In the genomic region with DNA sequence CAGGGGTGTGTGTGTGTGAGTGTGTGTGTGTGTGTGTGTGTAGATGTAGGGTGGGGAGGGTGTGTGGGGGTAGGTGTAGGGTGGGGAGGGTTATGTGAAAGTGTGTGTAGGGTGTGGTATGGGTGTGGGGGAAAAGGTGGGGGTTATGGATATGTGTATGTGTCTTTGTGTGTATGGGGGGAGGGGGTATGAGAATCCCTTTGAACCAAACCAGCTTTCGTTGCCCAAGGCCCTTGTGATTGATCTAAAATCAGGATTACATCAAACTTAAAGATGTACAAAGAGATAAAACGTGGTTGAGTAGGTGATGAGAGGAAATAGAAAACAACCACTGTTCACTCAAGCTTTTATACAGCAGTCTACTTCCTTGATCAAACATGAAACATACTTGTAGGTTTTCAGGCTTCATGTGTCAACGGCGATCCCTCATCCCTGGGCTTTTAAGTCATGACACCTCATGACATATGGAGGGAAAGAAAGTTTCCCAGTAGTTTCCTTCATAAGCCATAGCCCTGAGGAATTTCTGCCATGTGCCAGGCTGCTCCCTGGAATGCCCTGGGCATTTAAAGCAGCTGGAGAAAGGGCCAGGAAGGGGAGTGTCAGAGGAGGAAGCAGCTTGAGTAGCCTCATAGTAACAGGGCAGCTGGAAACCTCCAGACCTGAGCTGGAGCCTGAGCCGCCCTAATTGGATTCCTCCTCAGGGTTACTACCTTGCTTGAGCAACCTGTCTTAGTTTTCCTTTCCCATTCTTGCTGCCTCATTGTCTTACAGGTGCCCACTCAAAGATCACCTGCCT, we compare ENCODE assay signal across 10 mouse cellular contexts. TPM values are rescaled to one million over a fixed set of nuclear protein-coding genes. Genes with fewer than 3 reads are reported as not detected.
DNase-seq lines count a peak whose midpoint lies in the region; ATAC-seq and TF ChIP-seq lines count a peak whose summit lies in the region.
"Had no signal": no experiment of that assay in that cellular context is flagged by ENCODE, and none has a peak within 500 bp of the region (broad histone marks: within the 10 kb centered on the region; RNA-seq: fewer than 3 reads in every experiment).

No protein-coding gene starts in this region.

- H3K27me3 ChIP-seq in intestine, postnatal 0 days (replicated peaks; ENCODE audit: control insufficient read depth, insufficient read depth, low read length), result no peaks in the 10 kb centered on the region
- H3K27me3 ChIP-seq in lung, postnatal 0 days (replicated peaks; ENCODE audit: insufficient read depth, low read length), result no peaks in the 10 kb centered on the region
- no peaks in the 10 kb centered on the region for H3K27me3 ChIP-seq in forebrain, postnatal 0 days (ENCODE audit: insufficient read depth, low read length)
- H3K27me3 ChIP-seq: forebrain, embryonic 15.5 days; neural tube, embryonic 12.5 days had no signal

- TF ChIP-seq CTCF in intestine, postnatal 0 days (IDR thresholded peaks at IDR 0.05; ENCODE audit: low read depth), result no peak
- no peak for TF ChIP-seq CTCF in lung, postnatal 0 days (IDR thresholded peaks at IDR 0.05)
- no peak for TF ChIP-seq CTCF in layer of hippocampus, adult 2 months (conservative IDR thresholded peaks at IDR 0.05)
- TF ChIP-seq CTCF in forebrain, postnatal 0 days (IDR thresholded peaks at IDR 0.05; ENCODE audit: low read depth), result no peak

- H3K4me1 ChIP-seq in intestine, postnatal 0 days (replicated peaks; ENCODE audit: control insufficient read depth, insufficient read depth, low read length), result no peaks in the 10 kb centered on the region
- H3K4me1 ChIP-seq in lung, postnatal 0 days (ENCODE audit: insufficient read depth, low read depth, low read length), result peaks cover 18% of the 10 kb centered on the region; the same call in 1 of the 2 replicates
- H3K4me1 ChIP-seq in forebrain, postnatal 0 days (ENCODE audit: insufficient read depth), result no peaks in the 10 kb centered on the region
- H3K4me1 ChIP-seq: forebrain, embryonic 15.5 days; neural tube, embryonic 12.5 days had no signal

- H3K27ac ChIP-seq in intestine, postnatal 0 days (ENCODE audit: low read depth, low read length), result no peak overlapping the region
- H3K27ac ChIP-seq in lung, postnatal 0 days (ENCODE audit: low read length), result peak overlapping the region; percentile 78
- no peak overlapping the region for H3K27ac ChIP-seq in layer of hippocampus, adult 2 months
- no peak overlapping the region for H3K27ac ChIP-seq in forebrain, postnatal 0 days (ENCODE audit: low read depth, low read length)
- H3K27ac ChIP-seq: forebrain, embryonic 15.5 days; neural tube, embryonic 12.5 days had no signal

- 74% methylated on average over 5 of the region's 5 CpGs for WGBS in intestine, postnatal 0 days
- WGBS in lung, postnatal 0 days, result 36% methylated on average over 5 of the region's 5 CpGs
- WGBS in forebrain, postnatal 0 days, result 86% methylated on average over 5 of the region's 5 CpGs

- TF ChIP-seq EP300 in lung, postnatal 0 days (IDR thresholded peaks at IDR 0.05), result peak; percentile 74

- H3K4me2 ChIP-seq in intestine, postnatal 0 days (replicated peaks; ENCODE audit: low read depth), result no peak overlapping the region
- H3K4me2 ChIP-seq in lung, postnatal 0 days (replicated peaks; ENCODE audit: low read depth, low read length), result 0 out of 2 replicates have a peak overlapping the region, but pooled peaks have one; percentile 4
- H3K4me2 ChIP-seq in forebrain, postnatal 0 days (ENCODE audit: low read depth), result no peak overlapping the region
- H3K4me2 ChIP-seq: forebrain, embryonic 15.5 days; neural tube, embryonic 12.5 days had no signal

- intact Hi-C loops in left cerebral cortex, postnatal 25 days (cut with DNase I), result no loop called here

- H3K36me3 ChIP-seq in intestine, postnatal 0 days (ENCODE audit: control insufficient read depth, insufficient read depth), result no peaks in the 10 kb centered on the region
- no peaks in the 10 kb centered on the region for H3K36me3 ChIP-seq in lung, postnatal 0 days (ENCODE audit: insufficient read depth, low read length)
- H3K36me3 ChIP-seq in forebrain, postnatal 0 days (ENCODE audit: insufficient read depth), result no peaks in the 10 kb centered on the region
- H3K36me3 ChIP-seq: forebrain, embryonic 15.5 days; neural tube, embryonic 12.5 days had no signal

- peak; percentile 25; the same call in 1 of the 2 replicates for ATAC-seq in intestine, postnatal 0 days
- ATAC-seq in lung, postnatal 0 days, result peak; percentile 65
- ATAC-seq in forebrain, postnatal 0 days, result no peak
- ATAC-seq: forebrain, embryonic 15.5 days had no signal

- H3K9me3 ChIP-seq in intestine, postnatal 0 days (ENCODE audit: control insufficient read depth), result no peaks in the 10 kb centered on the region
- H3K9me3 ChIP-seq in lung, postnatal 0 days (ENCODE audit: low read length), result no peaks in the 10 kb centered on the region
- no peaks in the 10 kb centered on the region for H3K9me3 ChIP-seq in forebrain, postnatal 0 days (ENCODE audit: low read length)
- H3K9me3 ChIP-seq: forebrain, embryonic 15.5 days; neural tube, embryonic 12.5 days had no signal

- no peak overlapping the region for H3K9ac ChIP-seq in intestine, postnatal 0 days (ENCODE audit: low read depth, low read length)
- H3K9ac ChIP-seq in lung, postnatal 0 days (replicated peaks; ENCODE audit: low read depth), result 0 out of 2 replicates have a peak overlapping the region, but pooled peaks have one; percentile 5
- no peak overlapping the region for H3K9ac ChIP-seq in forebrain, postnatal 0 days
- H3K9ac ChIP-seq: forebrain, embryonic 15.5 days; neural tube, embryonic 12.5 days had no signal

- peak; percentile 91 for DNase-seq in heart, adult 11 months
- DNase-seq in heart, adult 8-10 months (ENCODE audit: low spot score), result no peak
- DNase-seq in 3T3-L1 (ENCODE audit: low read depth, low spot score), result peak; percentile 71
- DNase-seq in lung, postnatal 0 days (ENCODE audit: low spot score), result peak; percentile 79
- DNase-seq in left cerebral cortex, postnatal 25 days (ENCODE audit: low spot score in 2 of 2), result no peak
- DNase-seq in layer of hippocampus, adult 2 months (ENCODE audit: low spot score in 2 of 2), result no peak
- no peak for DNase-seq in forebrain, postnatal 0 days

- no peak overlapping the region for H3K4me3 ChIP-seq in intestine, postnatal 0 days (ENCODE audit: low read depth, low read length)
- H3K4me3 ChIP-seq in lung, postnatal 0 days (ENCODE audit: low read depth, low read length), result no peak overlapping the region
- H3K4me3 ChIP-seq in layer of hippocampus, adult 2 months, result no peak overlapping the region
- H3K4me3 ChIP-seq in forebrain, postnatal 0 days (ENCODE audit: low read depth, low read length), result no peak overlapping the region
- H3K4me3 ChIP-seq: forebrain, embryonic 15.5 days; neural tube, embryonic 12.5 days had no signal

RNA-seq across cellular contexts. Expression of a gene that starts 9.5 kb away (rescaled TPM):
- 10 to 100 TPM; 19.6 to 23.7 (median 20.2) TPM for total RNA-seq in heart, adult 8-10 months (2022)
- polyA plus RNA-seq in intestine, postnatal 0 days (2015; fragmentation: Nextera tagmentation; extraction: Ambion mirVana), result 9.6 and 13.4 TPM in 2 replicates
- 111 and 115 TPM in 2 replicates for polyA plus RNA-seq in lung, postnatal 0 days (2015; fragmentation: Nextera tagmentation; extraction: Ambion mirVana)
- total RNA-seq in left cerebral cortex, postnatal 25 days (2021), result 1 to 10 TPM; 2.1 to 3.6 TPM
- total RNA-seq in layer of hippocampus, adult 2 months (2021), result 1 to 10 TPM; 2.2 to 2.3 TPM
- total RNA-seq in forebrain, postnatal 0 days (2014; rRNA removed), result 1.0 and 3.3 TPM in 2 replicates
- 2.5 and 3.8 TPM in 2 replicates for polyA plus RNA-seq in forebrain, postnatal 0 days (2015; fragmentation: Nextera tagmentation; extraction: Ambion mirVana)

Comparison
In these comparisons a context has a peak if more than half of its experiments do, and no peak if none do; other contexts are left out.
1. DNase-seq: peak in heart, adult 11 months (single experiment), 3T3-L1 (single experiment) and lung, postnatal 0 days (single experiment); none in heart, adult 8-10 months (single experiment), left cerebral cortex, postnatal 25 days (0 of 2), layer of hippocampus, adult 2 months (0 of 2) and forebrain, postnatal 0 days (single experiment).